Mouse (Mus musculus): ENCODE data around the gene Gatad2a.

- TF ChIP-seq CTCF (IDR thresholded peaks at IDR 0.05; ENCODE audit: borderline replicate concordance, insufficient read depth, low read depth, low read length), result no peak
- TF ChIP-seq POLR2A (IDR thresholded peaks at IDR 0.05; ENCODE audit: borderline replicate concordance, insufficient read depth, low read length), result no peak
These were observed 72.2 kb downstream of the Gatad2a start for GRCm38 (mm10) chr8:69923986-69924385.

Measured in cerebellum, adult 2 months (tissue).